Mouse (Mus musculus): Measurements from ENCODE around the gene Rassf3. TPM values are rescaled to one million over a fixed set of nuclear protein-coding genes. Genes with fewer than 3 reads are reported as not detected.

The Rassf3 gene
- polyA plus RNA-seq, 1 experiment = 20.4 TPM

DNA sequence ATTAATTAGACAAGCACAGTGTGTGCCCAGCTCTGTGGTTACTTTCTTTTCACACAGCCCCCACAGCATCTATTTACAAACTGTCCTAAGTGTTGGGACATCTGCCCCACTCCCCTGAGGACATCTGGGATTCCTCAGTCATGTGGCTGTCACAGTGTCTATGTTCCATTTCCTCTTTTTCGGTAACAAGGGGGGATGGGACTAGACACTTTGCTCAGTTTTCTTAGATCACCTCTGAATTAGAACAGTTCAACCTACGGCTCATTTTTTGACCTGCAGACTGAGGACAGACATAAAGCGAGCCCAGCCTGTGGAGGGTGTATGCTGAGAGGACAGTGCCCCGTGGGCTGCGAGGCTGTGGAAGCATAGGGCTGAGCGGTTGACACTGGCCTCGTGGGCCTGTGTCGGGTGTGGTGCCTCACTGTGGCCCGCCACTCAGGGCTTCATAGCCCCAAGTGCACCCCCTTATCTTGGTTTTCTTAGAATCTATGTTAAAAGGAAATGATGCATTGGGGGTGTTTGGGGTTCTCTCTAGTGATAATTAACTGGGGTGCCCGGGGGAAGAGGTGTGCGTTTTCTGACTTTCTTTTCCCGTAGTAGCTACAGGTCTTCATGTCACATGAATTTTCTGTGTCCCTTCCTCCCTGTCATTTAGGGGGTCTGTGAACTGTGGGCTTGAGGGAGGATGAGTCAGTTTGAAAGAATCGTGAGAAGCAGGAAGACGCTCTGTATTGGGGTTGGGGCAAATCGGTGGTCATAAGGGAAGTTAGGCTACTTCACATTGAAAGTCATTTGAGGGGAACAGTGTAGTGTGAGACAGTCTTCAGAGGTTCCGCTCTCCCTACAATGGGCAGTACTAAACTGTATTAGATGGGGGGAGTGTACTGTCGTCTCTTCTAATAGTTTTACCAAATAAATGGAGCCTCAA is 101.2 kb downstream of the Rassf3 start:
- H3K4me3 ChIP-seq (ENCODE audit: extremely low read depth, insufficient read depth, insufficient read length) = no peak overlapping the region
- DNase-seq (ENCODE audit: low read depth in 1 of 2, low spot score in 2 of 2) = peak; percentile 61 to 81
- peaks cover 25% of the 10 kb centered on the region; the same call in 1 of the 2 replicates for H3K4me1 ChIP-seq (ENCODE audit: control insufficient read depth, insufficient read depth, insufficient read length)
- peak overlapping the region; percentile 98 for H3K27ac ChIP-seq (ENCODE audit: insufficient read depth, low read length)
- no peak for TF ChIP-seq CTCF (IDR thresholded peaks at IDR 0.05; ENCODE audit: extremely low read depth, insufficient read depth, insufficient read length, insufficient replicate concordance)
- H3K27me3 ChIP-seq (ENCODE audit: control insufficient read depth, insufficient read depth, low read length) = no peaks in the 10 kb centered on the region
- peaks cover 26% of the 10 kb centered on the region for H3K36me3 ChIP-seq (ENCODE audit: control insufficient read depth, insufficient read depth, low read length)
- 34% methylated on average over 17 of the region's 17 CpGs for WGBS

DNA sequence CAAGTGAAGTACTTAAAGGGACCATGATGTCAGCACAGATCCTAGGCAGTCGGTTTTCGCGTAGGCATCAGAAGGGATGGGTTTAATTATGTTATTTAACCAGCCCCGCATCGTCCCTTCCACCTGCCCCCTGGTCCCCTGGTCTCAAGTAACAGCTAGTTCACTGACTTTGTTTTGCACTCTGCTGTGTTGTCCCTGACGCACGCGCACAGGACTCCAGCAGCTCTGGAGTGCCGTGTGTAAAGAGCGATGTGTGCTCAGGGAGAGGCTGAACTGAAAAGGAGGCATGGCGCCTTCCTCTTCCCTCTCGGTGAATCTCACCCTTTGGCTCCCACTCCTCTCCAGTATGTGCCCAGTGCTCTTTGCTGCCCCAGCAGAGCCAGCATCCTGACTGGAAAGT is 102.1 kb downstream of the Rassf3 start:
- TF ChIP-seq POLR2A (IDR thresholded peaks at IDR 0.05; ENCODE audit: low read depth, low read length) (no peak), CTCF (IDR thresholded peaks at IDR 0.05; ENCODE audit: extremely low read depth, insufficient read depth, insufficient read length, insufficient replicate concordance) (no peak)
- WGBS = 90% methylated on average over 12 of the region's 12 CpGs
- Histone ChIP-seq H3K4me3 (ENCODE audit: extremely low read depth, insufficient read depth, insufficient read length) (no peak overlapping the region), H3K4me1 (ENCODE audit: control insufficient read depth, insufficient read depth, insufficient read length) (peaks cover 25% of the 10 kb centered on the region; the same call in 1 of the 2 replicates), H3K27me3 (ENCODE audit: control insufficient read depth, insufficient read depth, low read length) (no peaks in the 10 kb centered on the region), H3K36me3 (ENCODE audit: control insufficient read depth, insufficient read depth, low read length) (peaks cover 19% of the 10 kb centered on the region), H3K27ac (ENCODE audit: insufficient read depth, low read length) (peak overlapping the region; percentile 98)
- no peak for DNase-seq (ENCODE audit: low read depth in 1 of 2, low spot score in 2 of 2)

DNA sequence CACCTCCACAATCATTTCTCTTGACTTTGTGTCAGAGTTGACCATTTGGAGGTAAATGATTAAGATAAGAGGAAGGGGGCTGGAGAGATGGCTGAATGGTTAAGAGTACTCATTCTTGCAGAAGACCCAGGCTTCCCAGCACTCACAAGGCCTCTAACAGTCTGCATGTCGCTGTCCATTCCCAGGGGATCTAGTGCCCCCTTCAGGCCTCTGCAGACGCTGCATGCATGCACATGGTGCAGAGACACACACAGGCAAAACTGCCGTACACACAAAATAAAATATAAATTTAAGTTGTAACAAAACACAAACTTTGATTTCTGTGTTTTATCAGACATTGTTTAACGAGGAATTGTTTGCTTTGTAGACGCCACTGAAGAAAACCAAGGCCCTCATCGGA is 105.4 kb downstream of the Rassf3 start:
- Histone ChIP-seq H3K4me3 (ENCODE audit: extremely low read depth, insufficient read depth, insufficient read length) (no peak overlapping the region), H3K27ac (ENCODE audit: insufficient read depth, low read length) (no peak overlapping the region), H3K4me1 (ENCODE audit: control insufficient read depth, insufficient read depth, insufficient read length) (peaks cover 23% of the 10 kb centered on the region; the same call in 1 of the 2 replicates), H3K36me3 (ENCODE audit: control insufficient read depth, insufficient read depth, low read length) (peaks cover 2% of the 10 kb centered on the region; the same call in 1 of the 2 replicates), H3K27me3 (ENCODE audit: control insufficient read depth, insufficient read depth, low read length) (no peaks in the 10 kb centered on the region)
- TF ChIP-seq CTCF (IDR thresholded peaks at IDR 0.05; ENCODE audit: extremely low read depth, insufficient read depth, insufficient read length, insufficient replicate concordance) (0 out of 2 replicates have a peak, but pooled peaks have one; percentile 5), POLR2A (IDR thresholded peaks at IDR 0.05; ENCODE audit: low read depth, low read length) (no peak)
- 94% methylated on average over 6 of the region's 6 CpGs for WGBS
- DNase-seq (ENCODE audit: low read depth in 1 of 2, low spot score in 2 of 2) = no peak

GRCm38 (mm10) chr10:121368783-121369465 is 107.2 kb downstream of the Rassf3 start:
- WGBS = 68% methylated on average over 18 of the region's 18 CpGs
- peaks cover 2% of the 10 kb centered on the region; the same call in 1 of the 2 replicates for H3K36me3 ChIP-seq (ENCODE audit: control insufficient read depth, insufficient read depth, low read length)
- H3K4me1 ChIP-seq (ENCODE audit: control insufficient read depth, insufficient read depth, insufficient read length) = peaks cover 9% of the 10 kb centered on the region; the same call in 1 of the 2 replicates
- TF ChIP-seq CTCF (IDR thresholded peaks at IDR 0.05; ENCODE audit: extremely low read depth, insufficient read depth, insufficient read length, insufficient replicate concordance) = no peak
- no peak for TF ChIP-seq POLR2A (IDR thresholded peaks at IDR 0.05; ENCODE audit: low read depth, low read length)
- DNase-seq (ENCODE audit: low read depth in 1 of 2, low spot score in 2 of 2) = no peak
- no peak overlapping the region for H3K27ac ChIP-seq (ENCODE audit: insufficient read depth, low read length)
- H3K4me3 ChIP-seq (ENCODE audit: extremely low read depth, insufficient read depth, insufficient read length) = no peak overlapping the region
- no peaks in the 10 kb centered on the region for H3K27me3 ChIP-seq (ENCODE audit: control insufficient read depth, insufficient read depth, low read length)

- WGBS = 86% methylated on average over 9 of the region's 9 CpGs
- Histone ChIP-seq H3K36me3 (ENCODE audit: control insufficient read depth, insufficient read depth, low read length) (peaks cover 2% of the 10 kb centered on the region; the same call in 1 of the 2 replicates), H3K27ac (ENCODE audit: insufficient read depth, low read length) (no peak overlapping the region), H3K4me3 (ENCODE audit: extremely low read depth, insufficient read depth, insufficient read length) (no peak overlapping the region), H3K4me1 (ENCODE audit: control insufficient read depth, insufficient read depth, insufficient read length) (no peaks in the 10 kb centered on the region; the same call in 1 of the 2 replicates), H3K27me3 (ENCODE audit: control insufficient read depth, insufficient read depth, low read length) (no peaks in the 10 kb centered on the region)
- no peak for DNase-seq (ENCODE audit: low read depth in 1 of 2, low spot score in 2 of 2)
- TF ChIP-seq POLR2A (IDR thresholded peaks at IDR 0.05; ENCODE audit: low read depth, low read length) (no peak), CTCF (IDR thresholded peaks at IDR 0.05; ENCODE audit: extremely low read depth, insufficient read depth, insufficient read length, insufficient replicate concordance) (no peak)
These were observed 108.4 kb downstream of the Rassf3 start for GRCm38 (mm10) chr10:121367780-121368179.

- no peak for DNase-seq (ENCODE audit: low read depth in 1 of 2, low spot score in 2 of 2)
- H3K4me3 ChIP-seq (ENCODE audit: extremely low read depth, insufficient read depth, insufficient read length) = no peak overlapping the region
- H3K4me1 ChIP-seq (ENCODE audit: control insufficient read depth, insufficient read depth, insufficient read length) = no peaks in the 10 kb centered on the region; the same call in 1 of the 2 replicates
- H3K27ac ChIP-seq (ENCODE audit: insufficient read depth, low read length) = no peak overlapping the region
- H3K36me3 ChIP-seq (ENCODE audit: control insufficient read depth, insufficient read depth, low read length) = peaks cover 2% of the 10 kb centered on the region; the same call in 1 of the 2 replicates
- no peaks in the 10 kb centered on the region for H3K27me3 ChIP-seq (ENCODE audit: control insufficient read depth, insufficient read depth, low read length)
- 92% methylated on average over 13 of the region's 13 CpGs for WGBS
- no peak for TF ChIP-seq CTCF (IDR thresholded peaks at IDR 0.05; ENCODE audit: extremely low read depth, insufficient read depth, insufficient read length, insufficient replicate concordance)
- no peak for TF ChIP-seq POLR2A (IDR thresholded peaks at IDR 0.05; ENCODE audit: low read depth, low read length)
These were observed 108.9 kb downstream of the Rassf3 start for GRCm38 (mm10) chr10:121367271-121367670.
